Mouse (Mus musculus) mouse embryonic stem cell (cell line): ENCODE results near the gene Svopl.

Experiments used
- in situ Hi-C, 2 experiments: fragments of 300-500 bp; cut with MboI; formaldehyde crosslinking; loops; 1 replicate in 1 of 2; 3 replicates in 1 of 2; pipeline ENCODE4 v1.14.3; 2019 to 2020; ENCODE audit warnings: low sequenced_read_pairs in 2 of 2, low pct_unique_long_range_greater_than_20kb in 1 of 2, mixed read lengths in 1 of 2; ENCODE audit not compliant: unreplicated experiment in 1 of 2

Gene Svopl

DNA sequence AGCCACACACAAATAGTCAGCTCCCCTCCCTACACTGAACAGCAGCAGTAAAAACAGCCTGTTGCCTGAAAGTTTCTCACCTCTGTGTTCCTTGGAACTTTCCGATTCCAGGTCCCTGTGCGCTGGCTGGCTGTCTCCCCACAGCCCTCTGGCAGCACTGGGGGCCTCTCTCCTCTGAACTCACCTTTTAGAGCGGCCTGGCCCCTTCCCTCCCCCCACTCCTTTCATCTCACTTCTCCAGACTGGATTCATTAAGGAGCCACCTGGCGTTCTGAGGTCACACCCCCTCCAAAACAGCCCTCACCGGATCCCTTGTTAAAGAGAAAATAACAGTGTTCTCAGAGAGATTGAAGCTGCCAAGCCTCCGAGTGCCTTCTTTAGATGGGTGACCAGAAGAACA, at the start of gene Svopl:
TSS of gene Svopl (minus strand) at position 159 of the 400 bp plus-strand sequence.
- in situ Hi-C loops: no loop called here

DNA sequence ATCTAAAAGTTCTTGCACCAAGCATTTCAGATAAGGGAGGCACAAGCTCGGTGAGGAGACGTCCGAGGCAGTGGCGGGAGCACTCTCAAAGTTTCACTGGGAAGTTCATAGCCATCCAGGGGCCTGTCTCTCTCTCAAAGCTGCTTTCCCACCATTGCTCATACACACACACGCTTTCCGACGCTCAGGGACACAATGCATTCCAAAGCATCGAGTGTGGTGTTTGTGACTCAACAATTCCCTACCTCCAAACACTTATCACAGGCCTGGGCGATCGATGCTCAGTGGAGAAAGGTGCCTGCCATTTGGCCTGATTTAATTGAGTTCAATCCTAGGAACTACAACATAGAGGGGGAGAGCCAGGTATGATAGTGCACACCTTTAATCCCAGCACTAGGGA, 47.9 kb upstream of the Svopl start:
- in situ Hi-C loops: no loop called here

DNA sequence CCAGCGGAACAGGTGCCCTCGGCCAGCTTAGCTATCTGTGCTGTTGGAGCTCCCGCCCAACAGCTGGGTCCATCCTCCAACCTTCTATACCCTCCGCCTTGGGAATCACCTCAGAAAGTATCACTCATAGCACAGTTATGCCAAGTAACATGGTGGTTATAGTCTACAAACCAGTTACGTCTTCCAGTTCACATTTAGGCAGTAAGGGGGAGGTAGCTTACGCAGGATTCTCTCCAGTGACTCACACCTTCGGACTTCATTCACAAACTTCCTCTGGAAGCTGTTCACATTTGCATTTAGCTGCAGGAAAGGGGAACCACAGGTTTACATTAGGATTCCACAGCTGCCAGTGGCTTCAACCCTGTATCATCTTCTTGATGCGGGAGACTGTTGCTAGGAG, 45.7 kb upstream of the Svopl start:
- in situ Hi-C loops: no loop called here

- in situ Hi-C loops: no loop called here
Measured at GRCm38 (mm10) chr6:38087242-38088026, 40.6 kb upstream of the Svopl start.

DNA sequence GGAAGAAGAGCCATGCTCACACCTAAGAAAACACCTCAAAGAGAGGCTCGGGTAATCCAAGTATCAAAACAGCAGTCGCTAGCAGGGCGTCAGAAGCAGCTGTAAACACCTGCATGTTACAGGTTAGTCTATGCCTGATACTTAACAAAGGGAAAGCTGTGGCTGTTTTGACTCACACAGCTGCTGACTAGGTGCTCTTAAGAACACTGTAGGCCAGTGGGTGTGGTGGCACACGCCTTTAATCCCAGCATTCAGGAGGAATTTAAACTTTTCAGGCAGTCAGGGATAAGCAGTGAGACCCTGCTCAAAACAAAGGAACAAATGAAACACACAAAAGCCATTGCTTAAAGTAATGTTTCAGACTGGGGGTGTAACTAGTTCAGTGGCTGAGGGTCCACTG, 36.4 kb upstream of the Svopl start:
- in situ Hi-C loops: no loop called here

DNA sequence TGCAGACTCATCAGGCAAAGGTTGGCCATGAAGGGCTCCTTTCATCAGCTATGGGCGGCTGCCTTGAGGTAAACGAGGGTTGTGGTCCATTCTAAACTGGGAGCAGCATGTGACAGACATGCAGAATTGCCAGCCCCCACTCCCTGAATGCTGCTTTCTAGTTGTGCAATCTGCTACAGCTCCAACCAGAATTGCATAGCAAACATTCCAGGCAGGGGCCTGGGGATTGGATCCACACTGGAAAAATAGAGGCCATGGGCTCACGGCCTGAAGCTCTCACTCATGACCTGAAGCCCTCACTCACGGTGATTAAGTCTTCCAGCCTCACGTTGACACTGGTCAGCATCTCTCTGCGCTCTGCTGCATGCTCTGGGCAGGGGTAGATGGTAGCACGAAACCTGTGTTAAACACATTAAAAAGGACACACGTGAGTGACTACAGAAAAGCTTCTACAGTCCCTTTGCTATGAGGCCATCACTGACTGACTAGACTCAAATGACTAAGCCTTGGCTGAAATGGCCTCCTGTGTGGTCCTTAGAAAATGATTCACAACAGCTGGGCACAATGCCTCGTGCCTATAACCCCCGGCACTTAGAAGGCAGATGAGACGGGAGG, 35.0 kb upstream of the Svopl start:
- in situ Hi-C loops: no loop called here

DNA sequence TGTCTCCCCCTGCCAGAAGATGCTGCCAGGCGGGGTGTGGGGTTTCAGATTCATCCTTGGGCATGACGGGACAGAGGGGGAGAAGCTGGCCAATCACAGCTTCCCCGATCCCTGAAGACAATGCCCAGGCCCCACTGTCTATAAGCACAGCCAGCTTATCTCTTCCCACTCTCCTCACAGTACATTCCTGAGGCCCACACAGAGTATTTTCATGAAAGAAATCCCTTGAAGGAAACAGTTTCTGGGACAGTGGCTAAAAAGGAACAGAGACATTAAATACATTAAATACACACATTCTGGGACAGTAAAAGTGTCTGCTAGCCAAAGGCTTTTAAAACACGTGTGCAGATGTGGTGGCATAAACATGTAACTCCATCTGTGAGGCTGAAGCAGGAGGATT, 33.6 kb upstream of the Svopl start:
- in situ Hi-C loops: no loop called here

- in situ Hi-C loops: loop anchor here in 1 of 2 experiments (10.0 to 25.0 kb wide), 3 partner anchors 486 to 711 kb away; no protein-coding TSS in a partner anchor
Measured at GRCm38 (mm10) chr6:38073592-38073991, 26.8 kb upstream of the Svopl start.

DNA sequence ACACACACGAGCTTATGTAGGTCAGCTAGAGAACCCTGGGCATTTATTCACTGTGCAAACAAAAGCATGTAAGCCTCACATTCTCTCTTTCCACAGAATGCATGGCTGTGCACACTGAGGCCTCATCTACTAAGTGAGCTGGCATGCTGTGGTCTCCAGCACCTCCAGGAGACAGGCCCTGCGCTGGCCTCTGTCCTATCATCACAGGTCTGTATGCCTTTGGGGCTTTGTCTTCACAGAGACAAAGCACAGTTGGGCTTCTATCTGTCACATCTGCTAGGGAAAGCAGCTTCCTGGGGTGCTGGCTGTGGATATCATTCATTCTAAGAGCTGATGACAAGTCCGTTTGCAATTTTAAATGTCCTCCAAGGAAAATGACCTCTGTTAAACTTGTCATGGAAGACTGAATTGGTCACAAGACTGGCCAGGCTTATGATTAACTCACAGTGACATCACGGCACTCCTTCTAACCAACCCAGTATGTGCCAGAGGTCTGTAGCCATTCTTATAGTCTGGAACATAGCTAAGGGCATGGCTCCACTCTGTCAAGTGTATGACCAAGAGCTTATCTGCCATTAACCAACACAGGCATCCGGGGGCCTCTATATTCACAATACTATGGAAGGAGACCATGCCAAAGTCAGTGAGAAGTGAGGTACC, 25.5 kb upstream of the Svopl start:
- in situ Hi-C loops: loop anchor here in 1 of 2 experiments (10.0 to 25.0 kb wide), 3 partner anchors 485 to 710 kb away; no protein-coding TSS in a partner anchor

DNA sequence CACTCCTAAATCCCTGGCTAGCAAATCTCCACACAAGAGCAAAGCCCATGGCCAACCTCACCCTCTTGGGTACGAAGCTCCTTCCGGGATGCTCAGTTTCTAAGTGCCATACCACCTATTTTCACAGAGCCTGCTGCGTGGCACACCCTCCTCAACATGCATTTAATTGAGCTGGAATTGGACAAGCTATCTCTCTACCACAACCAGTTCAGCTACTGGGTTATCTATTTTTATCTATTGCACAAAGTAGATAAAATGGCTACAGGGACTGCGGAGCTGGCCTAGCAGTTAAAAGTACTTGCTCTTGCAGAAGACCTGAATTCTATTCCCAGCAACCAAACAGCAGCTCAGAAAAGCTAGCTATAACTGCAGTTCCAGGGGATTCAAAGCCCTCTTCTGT, 24.5 kb upstream of the Svopl start:
- in situ Hi-C loops: loop anchor here in 1 of 2 experiments (10.0 to 25.0 kb wide), 3 partner anchors 484 to 709 kb away; no protein-coding TSS in a partner anchor

DNA sequence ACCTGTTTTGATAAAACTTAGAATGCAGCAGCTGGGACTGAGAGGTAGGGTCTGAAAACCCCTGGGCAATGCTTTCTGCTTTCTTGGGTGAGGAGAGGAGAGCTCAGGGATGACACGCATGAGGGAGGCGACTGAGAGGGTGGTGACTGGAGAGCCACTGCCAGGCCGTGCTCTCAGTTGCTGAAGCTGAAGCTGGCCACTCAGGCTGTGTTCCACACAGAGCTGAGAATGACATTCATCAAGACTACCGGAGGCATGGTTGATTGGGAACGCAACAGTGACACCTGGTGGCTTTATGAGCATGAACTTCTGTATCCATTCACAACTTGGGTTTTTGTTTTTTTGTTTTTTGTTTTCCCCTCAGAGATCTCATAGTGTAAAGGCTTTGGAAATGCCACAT, 19.4 kb upstream of the Svopl start:
- in situ Hi-C loops: loop anchor here in 1 of 2 experiments (25.0 kb wide), 2 partner anchors 479 to 704 kb away; no protein-coding TSS in a partner anchor

DNA sequence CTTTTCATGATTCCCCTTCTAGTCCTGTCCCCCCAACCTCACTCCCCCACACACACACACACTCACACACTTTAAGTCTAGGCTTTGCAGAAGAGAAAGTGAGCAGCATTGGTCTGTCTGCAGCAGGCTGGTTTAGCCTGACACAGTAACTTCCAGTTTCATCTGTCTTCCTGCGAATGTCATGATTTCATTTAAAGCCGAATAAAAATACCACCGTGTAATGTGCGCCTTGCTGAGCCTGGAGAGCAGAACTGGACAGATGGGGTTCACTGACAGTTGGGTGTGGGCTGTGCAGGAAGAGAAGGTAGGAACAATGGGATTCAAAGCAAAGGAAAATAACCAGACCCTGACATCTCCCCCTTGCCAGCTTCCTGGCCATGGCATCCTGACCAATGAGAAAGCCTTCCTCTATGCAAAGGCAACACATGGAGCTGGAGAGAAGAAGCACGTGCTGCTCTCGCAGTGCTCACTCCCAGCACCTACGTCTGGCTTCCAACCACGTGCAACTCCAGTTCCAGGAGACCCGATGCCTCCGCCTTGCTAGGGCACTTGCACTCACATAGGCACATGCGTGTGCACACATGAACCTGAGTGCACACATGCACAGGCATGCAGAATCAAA, 18.8 kb upstream of the Svopl start:
- in situ Hi-C loops: loop anchor here in 1 of 2 experiments (25.0 kb wide), 2 partner anchors 478 to 703 kb away; no protein-coding TSS in a partner anchor

DNA sequence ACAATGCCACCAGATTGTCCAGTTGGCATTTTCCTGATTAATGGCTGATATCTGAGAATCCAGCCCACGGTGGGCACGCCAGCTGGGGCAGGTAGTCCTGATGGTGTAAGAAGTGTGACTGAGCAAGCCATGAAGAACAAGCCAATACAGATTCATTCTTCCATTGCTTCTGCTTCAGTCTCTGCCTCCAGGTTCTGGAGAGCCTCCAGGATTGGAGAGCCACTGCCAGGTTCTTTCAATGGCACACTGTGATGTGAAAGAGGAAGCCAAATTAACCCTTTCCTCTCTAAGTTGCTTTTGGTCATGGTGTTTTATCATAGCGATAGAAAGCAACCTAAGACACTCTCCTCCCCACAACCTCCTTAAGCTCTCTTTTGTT, 18.3 kb upstream of the Svopl start:
- in situ Hi-C loops: loop anchor here in 1 of 2 experiments (25.0 kb wide), 2 partner anchors 478 to 703 kb away; no protein-coding TSS in a partner anchor

DNA sequence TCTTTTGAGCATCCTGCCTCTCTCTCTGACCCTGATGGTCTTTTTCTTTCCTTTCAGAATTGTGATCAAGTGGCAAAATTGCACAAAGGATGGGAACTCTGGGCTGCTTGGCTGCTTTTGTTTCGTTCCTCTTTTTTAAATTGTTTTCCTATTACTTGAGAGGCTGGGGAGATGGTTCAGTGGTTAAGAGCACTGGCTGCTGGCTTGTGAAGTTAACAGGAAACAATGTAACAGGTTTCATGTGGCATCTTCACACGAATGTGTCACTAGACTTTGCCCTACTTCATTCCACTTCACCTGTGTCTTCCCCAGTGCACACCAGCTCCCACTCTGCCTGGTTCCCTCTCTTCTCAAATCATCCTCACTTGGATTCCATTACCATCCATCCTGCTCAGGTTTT, 17.8 kb upstream of the Svopl start:
- in situ Hi-C loops: loop anchor here in 1 of 2 experiments (25.0 kb wide), 2 partner anchors 477 to 702 kb away; no protein-coding TSS in a partner anchor

GRCm38 (mm10) chr6:38058805-38059204, 12.0 kb upstream of the Svopl start:
- in situ Hi-C loops: loop anchor here in 1 of 2 experiments (25.0 kb wide), 2 partner anchors 472 to 697 kb away; no protein-coding TSS in a partner anchor

- in situ Hi-C loops: loop anchor here in 1 of 2 experiments (25.0 kb wide), 2 partner anchors 468 to 693 kb away; no protein-coding TSS in a partner anchor
Measured at GRCm38 (mm10) chr6:38055471-38056330, 8.9 kb upstream of the Svopl start.

- in situ Hi-C loops: no loop called here
Measured at GRCm38 (mm10) chr6:38049601-38050000, 2.8 kb upstream of the Svopl start.
